Mouse (Mus musculus): ENCODE data around the gene Gm21820. TPM values are rescaled to one million over a fixed set of nuclear protein-coding genes. Genes with fewer than 3 reads are reported as not detected.
"Not testable (repeated sequence)": the region's sequence is repeated elsewhere in the genome, so short reads cannot be mapped to it uniquely, and the experiment has no call there.

Gene Gm21820
- total RNA-seq (2021): not detected
- long read RNA-seq, experiment 1: 0 reads
- long read RNA-seq, experiment 2: 0 reads

- DNase-seq; intact Hi-C loops (cut with DNase I): not testable (repeated sequence)
These were observed at the start of gene Gm21820 for GRCm38 (mm10) chrY:5249341-5249740. Gene Gm21820, minus strand, starts transcription at chrY:5249441.

Other genes with a start within 250 kb of the Gm21820 start
- not detected for gene Gm20918, start 205.5 kb downstream of the Gm21820 start, total RNA-seq (2021)

Measured in gastrocnemius, postnatal 36 days (tissue).